Mouse (Mus musculus) cerebellum, postnatal 10 days (tissue): Measurements from ENCODE around the gene Hcls1.

Experiments
- DNase-seq, 2 experiments: peaks; one replicate each; pipeline ENCODE4 v3.0.0; 2021; ENCODE audit warnings: mixed read lengths in 2 of 2

Hcls1 gene

DNA sequence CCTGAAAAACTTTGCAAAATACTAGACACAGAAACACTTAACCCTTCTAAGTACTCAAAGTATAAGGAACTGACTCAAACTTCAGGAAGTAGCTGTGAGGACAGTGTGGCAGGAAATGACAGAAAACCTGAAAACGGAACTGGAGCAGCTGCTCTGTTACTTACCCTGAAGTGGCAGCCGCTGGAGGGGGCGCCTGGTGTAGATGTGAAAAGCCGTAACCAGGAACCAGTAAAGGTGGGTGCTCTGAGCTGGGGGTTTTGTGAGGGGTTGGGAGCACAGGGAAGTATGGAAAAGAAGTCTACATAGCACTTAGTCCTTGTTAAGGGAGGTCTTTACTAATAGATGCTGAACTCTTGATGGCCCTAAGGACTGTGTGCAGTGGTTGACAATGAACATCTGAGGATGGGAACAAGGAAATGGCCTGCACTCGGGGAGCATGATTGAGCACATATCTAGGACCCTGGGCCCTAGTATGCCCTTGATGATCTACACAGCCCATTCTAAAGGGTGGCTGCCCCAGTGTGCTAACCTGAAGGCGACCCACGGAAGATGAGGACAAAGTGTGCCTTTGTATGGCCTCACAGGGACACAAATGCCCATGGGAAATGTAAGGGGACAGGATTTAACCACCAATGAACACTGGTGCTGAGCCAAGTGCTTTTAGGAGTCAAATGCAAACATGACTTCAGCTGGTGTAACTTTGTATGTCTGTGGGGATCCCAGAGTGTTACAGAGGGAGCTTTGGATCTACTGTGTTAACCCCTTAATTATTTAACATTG, at the start of gene Hcls1:
Gene Hcls1, plus strand, starts transcription at position 143 of the 780 bp plus-strand sequence.
- DNase-seq: no peak

DNA sequence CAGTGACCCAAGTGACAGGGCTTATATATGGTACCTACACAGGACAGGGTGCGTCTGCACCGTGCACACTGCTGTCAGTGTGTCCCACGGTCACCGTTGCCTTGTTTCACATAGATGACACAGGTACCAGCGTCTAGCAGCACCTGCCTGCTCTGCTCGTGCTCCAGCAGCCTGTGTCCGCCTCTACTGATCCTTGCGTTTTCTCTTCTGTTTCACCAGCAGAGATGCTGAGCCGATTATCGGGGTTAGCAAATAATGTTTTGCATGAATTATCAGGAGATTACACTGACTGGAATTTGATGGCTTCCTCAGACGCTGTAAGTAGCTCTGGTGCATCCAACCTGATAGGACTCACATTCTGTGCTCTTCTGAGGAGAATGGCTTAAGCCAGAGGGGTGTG, 48.9 kb upstream of the Hcls1 start:
- no peak for DNase-seq

- DNase-seq: peak; percentile 9 to 17
Measured at GRCm38 (mm10) chr16:36887546-36887945, 47.2 kb upstream of the Hcls1 start.

GRCm38 (mm10) chr16:36890559-36890958, 44.2 kb upstream of the Hcls1 start:
- DNase-seq: no peak

GRCm38 (mm10) chr16:36891415-36891814, 43.4 kb upstream of the Hcls1 start:
- no peak for DNase-seq

DNA sequence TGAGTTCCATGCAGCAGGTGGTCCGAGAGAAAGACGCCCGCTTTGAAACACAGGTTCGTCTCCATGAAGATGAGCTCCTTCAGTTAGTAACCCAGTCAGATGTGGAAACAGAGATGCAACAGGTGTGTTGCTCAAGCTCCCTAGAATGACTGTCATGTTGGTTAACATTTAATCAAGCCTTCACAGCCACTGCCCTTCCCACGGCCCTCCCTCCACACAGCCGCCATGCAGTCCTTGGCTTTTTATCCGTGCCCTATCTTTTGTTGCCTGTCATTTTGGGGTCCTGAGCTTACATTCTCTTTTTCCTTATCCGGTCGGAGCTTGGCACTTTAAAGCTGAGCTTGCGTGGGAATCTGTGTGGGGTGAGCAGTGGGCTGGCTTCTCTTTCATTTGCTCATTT, 41.5 kb upstream of the Hcls1 start:
- DNase-seq: no peak

- no peak for DNase-seq
Measured at GRCm38 (mm10) chr16:36896712-36897111, 38.1 kb upstream of the Hcls1 start.

- DNase-seq: no peak
Measured at GRCm38 (mm10) chr16:36903156-36903555, 31.6 kb upstream of the Hcls1 start.

- DNase-seq: no peak
Measured at GRCm38 (mm10) chr16:36911909-36912308, 22.9 kb upstream of the Hcls1 start.

DNA sequence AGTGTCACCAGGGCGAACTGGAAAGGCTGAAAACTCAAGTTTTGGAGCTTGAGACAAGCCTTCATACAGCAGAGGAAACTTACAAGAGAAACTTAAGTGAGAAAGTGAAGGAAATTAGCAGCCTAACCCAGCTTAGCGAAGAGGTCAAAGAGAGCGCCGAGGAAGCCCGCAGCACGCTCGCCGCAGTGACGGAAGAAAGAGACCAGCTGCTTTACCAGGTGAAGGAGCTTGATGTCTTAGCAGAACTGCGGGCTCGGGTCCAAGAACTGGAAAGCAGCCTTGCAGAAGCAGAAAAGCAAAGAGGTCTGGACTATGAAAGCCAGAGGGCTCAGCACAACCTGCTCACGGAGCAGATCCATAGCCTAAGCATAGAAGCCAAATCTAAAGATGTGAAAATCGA, 22.5 kb upstream of the Hcls1 start:
- DNase-seq: peak in 1 of 2 experiments; percentile 13

DNA sequence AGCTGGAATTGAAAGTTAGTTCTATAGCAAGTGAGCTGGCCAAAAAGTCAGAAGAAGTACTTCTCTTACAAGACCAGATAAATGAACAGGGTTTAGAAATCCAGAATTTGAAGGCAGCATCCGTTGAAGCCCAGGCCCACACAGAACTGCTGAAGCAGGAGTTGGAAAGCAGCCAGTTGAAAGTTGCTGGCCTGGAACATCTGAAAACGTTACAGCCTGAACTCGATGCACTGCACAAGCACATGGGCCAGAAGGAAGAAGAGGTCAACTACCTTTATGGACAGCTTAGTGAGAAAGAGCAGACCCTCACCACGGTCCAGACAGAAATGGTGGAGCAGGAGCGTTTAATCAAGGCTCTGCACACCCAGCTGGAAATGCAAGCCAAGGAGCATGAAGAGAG, 20.6 kb upstream of the Hcls1 start:
- DNase-seq: no peak

DNA sequence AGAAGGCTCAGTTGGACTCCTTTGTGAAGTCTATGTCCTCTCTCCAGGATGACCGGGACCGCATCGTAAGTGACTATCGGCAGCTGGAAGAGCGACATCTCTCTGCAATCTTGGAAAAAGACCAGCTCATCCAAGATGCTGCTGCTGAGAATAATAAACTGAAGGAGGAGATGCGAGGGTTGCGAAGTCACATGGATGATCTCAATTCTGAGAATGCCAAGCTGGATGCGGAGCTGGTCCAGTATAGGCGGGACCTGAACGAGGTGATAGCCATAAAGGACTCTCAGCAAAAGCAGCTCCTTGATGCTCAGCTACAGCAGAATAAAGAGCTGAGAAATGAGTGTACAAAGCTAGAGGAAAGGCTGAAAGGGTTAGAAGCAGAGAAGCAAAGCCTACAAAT, 16.3 kb upstream of the Hcls1 start:
- no peak for DNase-seq

- DNase-seq: no peak
Measured at GRCm38 (mm10) chr16:36920410-36920809, 14.4 kb upstream of the Hcls1 start.

GRCm38 (mm10) chr16:36921067-36921613, 13.6 kb upstream of the Hcls1 start:
- DNase-seq: no peak

DNA sequence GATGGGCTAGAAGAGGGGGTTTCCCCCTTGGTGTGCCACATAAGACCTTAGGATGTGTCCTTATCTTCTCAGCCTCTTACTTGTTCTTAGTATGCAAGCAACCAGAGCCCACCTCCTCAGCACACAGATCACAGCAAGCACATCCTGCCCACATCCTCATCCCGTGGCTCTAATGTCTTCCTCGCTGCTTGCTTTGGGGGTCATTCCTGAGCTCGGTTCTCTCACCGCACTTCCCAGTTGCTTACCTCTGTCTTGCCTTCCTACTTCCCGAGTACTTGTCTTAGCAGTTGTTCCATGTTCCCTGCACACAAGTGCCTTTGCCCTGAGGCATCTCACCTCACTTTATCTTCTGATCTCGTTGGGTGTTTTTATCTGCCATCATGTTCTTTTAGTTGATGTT, 12.8 kb upstream of the Hcls1 start:
- DNase-seq: no peak

- DNase-seq: no peak
Measured at GRCm38 (mm10) chr16:36924312-36924711, 10.5 kb upstream of the Hcls1 start.

DNA sequence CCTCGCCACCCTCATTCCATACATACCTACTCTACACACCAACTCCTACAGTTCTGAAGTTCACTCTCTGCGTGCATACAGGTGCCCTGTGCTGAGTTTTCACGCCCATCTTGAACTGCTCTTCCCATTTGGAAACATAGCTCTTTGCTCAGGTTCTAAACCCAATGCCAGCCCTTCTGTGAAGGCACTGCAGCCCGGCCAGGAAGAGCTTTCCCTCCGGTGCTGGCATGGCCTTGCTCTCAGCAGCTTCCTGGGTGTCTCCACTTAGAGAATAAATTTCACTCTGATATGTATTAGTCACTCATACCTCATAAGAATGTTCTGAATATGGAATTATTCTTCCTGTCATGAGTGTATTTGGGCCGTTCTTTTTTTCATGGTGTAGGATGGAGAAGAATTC, 9.4 kb upstream of the Hcls1 start:
- no peak for DNase-seq

DNA sequence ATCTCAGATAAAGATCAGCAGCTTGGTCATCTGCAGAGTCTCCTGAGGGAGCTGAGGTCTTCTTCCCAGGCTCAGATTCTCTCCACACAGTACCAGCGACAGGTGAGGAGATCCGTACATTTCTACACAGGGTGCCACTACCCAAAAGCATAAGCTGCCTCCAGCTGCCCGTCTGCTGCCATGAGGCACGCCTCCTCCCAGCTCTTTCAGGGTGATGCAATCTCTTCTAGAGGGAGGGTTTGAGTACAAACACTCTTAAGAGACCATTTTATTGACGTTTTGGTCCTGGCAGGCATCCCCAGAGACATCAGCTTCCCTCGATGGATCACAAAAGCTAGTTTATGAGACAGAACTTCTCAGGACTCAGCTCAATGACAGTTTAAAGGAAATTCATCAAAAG, 9.0 kb upstream of the Hcls1 start:
- DNase-seq: no peak

DNA sequence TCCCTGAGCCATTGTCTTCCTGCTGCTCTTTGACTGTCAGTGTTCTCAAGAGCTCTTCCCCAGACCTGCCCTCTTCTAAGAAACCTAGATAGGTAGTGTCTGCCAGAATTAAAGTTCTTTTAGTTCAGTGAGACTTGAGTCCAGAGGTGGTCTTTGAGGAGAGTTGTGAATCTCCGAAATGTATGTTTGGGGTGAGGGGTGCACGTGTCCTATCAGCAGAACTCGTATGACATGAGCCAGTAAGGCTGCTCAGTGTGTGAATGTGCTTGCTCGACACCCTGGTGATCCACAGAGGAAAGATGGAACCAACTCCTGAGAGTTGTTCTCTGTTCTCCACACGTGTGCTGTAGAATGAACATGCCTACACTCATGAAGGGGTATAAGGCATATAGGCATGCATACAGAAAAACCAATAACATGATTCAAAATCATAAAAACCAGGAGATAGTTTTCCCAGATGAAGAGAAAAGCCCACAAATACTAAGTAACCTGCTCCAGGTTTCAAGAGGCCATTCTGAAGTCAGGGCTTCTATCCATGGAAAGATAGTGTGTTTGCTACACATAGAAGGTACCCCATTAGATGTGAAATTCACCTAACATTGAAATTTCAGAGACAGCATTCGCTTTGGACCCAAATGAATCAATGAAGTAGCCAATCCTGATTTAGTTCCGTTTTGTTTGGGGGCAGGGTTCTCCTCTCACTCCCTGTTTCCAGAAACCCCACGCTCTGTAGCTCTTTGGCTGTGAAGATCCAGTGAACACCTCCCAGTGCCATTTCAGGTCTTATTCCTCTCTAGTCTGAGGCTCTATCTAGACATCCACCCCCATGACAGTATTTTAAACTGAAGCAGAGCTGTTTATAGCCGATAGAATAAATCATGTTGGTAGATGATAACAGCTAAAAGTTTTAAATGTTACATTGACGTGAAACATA, 8.0 kb upstream of the Hcls1 start:
- DNase-seq: no peak

DNA sequence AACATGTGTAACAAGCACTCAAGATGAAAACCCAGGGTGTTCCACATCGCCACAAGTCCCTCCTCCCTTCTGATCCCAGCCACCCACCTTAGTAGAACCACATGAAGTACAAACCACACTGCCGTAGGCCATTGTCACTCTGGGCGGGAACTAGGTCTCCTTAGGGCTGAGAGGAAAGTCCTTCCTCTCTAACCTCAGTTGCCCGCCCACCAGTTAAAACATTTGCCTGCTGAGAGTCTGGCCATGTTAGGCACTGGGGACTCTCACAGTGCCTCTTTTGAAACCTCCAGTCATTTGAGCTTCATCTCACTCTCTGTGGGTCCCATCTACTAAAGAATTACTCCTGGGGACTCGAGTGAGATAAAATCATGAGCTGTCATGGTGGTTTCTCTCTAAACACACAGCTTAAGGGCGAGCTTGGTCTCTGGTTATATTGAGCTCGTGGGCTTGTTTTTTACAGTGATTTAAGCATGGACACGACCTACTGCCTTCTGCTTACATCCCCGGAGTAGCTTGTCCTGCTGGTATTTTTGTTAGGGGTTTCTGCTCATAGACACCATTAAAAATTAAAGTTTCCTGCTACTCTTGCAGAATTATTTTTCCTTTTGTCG, 7.2 kb upstream of the Hcls1 start:
- DNase-seq: no peak

DNA sequence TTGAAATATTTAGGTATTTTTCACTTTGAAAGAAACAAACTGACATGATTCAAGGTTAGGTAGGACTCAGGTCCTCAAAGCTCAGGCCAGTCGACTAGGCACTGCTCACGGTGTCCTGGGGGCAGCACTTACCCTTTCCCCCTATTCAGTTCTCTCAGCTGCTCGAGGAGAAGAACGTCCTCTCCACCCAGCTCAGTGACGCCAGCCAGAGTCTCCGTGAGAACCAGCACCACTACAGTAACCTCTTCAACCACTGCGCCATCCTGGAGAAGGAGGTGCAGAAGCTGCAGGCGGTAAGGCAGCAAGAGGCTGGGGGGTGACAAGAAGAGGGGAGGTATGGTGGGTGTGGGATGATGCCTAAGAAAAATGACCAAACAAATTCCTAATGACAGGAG, 6.7 kb upstream of the Hcls1 start:
- no peak for DNase-seq

GRCm38 (mm10) chr16:36929216-36929615, 5.6 kb upstream of the Hcls1 start:
- DNase-seq: no peak
